Mouse (Mus musculus) inflammation-experienced regulatory T-cells, adult 6 months (primary cell): Measurements from ENCODE around the gene Adcy7. TPM values are rescaled to one million over a fixed set of nuclear protein-coding genes. Genes with fewer than 3 reads are reported as not detected.

Source experiments
- ATAC-seq: one replicate; pipeline ENCODE4 v1.8.0; 2017
- polyA plus RNA-seq, 3 experiments: library from polyadenylated mRNA; unstranded; fragments of 100-300 nt; shearing (Covaris generic); gene quantifications; one replicate each; pipeline ENCODE4 v1.2.1; 2017

Adcy7 gene
- polyA plus RNA-seq, 3 experiments from 2014 or later = 93.6 to 134 (median 97.2) TPM

DNA sequence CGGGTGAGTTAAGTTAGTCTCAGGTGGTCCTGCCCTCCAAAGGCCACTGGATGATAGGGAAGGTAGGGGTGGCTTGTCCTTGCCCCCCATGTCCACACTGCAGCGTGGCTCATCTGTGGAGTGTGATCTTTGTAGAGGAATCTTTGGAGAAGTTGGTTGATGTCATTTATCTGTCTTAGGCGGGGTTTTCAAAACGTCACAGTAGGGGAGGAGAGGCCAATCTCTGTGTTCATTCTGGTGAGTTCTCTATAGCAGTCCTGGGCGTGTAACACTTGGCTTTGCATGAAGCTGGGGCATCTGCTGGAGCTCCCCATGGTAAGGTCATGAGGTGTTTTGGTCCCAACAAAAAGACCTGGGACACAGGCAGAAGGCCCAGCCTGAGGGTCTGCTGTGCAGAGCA, 1.9 kb downstream of the Adcy7 start:
- no peak for ATAC-seq

GRCm38 (mm10) chr8:88279220-88279619, 7.0 kb downstream of the Adcy7 start:
- peak; percentile 20 for ATAC-seq

GRCm38 (mm10) chr8:88279670-88280069, 7.5 kb downstream of the Adcy7 start:
- peak; percentile 94 for ATAC-seq

GRCm38 (mm10) chr8:88280904-88281303, 8.7 kb downstream of the Adcy7 start:
- no peak for ATAC-seq

GRCm38 (mm10) chr8:88282684-88283083, 10.5 kb downstream of the Adcy7 start:
- no peak for ATAC-seq

DNA sequence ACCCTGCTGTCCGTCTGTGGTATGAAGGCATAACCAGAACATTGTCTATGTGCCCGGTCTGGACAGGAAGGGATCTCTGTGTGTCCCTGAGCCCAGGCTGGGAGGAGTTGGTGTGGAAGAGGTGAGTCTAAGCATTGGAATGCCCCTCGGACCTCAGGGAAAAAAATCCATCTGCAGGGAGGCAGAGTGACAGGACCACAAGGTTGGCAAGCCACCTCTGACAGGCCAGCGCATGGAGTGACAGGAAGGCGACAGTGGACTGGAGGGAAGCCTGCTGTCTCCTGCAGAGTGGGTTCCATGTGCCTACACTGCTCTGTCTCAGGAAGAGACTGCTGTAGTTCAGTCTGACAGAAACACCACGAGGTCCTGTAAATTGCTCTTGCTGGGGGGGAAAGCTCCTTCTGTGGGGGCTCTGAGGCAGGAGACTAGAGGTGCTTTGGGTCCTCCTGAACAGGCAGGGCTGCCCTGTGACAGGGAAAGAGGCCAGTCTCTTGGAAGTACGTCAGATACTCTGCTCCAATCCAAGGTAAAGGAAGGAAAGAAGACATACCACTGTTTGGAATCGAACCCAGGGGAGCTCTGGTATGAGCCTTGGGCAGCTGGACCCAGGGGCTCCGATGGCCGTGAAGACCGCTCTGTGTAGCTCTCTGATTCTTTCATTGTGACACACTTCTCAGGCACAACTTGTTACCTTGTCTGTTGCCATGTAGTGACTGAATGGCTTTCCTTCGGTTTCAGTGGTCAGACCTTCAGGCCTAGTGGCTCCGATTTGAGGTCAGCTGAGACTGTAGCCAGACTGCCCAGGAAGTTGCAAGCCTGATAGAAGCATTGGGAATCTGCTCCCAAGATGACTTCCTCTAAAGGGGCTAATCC, 11.3 kb downstream of the Adcy7 start:
- no peak for ATAC-seq

DNA sequence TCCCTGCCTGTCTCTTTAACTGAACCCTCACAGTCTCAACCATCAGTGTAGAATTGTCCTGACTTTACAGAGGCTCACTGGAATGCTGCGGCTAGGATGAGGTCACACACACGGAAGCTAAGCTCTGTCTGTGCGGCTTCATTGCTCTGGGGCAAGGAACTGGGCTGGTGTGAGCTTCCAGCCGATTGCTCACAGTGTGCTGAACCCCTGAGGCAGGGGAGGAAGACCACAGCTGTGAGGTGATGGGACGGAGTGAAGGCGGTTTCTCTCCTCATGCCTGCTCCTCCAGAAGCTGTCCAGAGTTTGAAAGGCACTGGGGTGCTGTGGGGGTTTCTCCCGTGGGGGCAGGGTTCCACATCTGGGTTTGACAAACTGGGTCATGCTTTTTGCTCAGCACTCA, 12.5 kb downstream of the Adcy7 start:
- no peak for ATAC-seq

DNA sequence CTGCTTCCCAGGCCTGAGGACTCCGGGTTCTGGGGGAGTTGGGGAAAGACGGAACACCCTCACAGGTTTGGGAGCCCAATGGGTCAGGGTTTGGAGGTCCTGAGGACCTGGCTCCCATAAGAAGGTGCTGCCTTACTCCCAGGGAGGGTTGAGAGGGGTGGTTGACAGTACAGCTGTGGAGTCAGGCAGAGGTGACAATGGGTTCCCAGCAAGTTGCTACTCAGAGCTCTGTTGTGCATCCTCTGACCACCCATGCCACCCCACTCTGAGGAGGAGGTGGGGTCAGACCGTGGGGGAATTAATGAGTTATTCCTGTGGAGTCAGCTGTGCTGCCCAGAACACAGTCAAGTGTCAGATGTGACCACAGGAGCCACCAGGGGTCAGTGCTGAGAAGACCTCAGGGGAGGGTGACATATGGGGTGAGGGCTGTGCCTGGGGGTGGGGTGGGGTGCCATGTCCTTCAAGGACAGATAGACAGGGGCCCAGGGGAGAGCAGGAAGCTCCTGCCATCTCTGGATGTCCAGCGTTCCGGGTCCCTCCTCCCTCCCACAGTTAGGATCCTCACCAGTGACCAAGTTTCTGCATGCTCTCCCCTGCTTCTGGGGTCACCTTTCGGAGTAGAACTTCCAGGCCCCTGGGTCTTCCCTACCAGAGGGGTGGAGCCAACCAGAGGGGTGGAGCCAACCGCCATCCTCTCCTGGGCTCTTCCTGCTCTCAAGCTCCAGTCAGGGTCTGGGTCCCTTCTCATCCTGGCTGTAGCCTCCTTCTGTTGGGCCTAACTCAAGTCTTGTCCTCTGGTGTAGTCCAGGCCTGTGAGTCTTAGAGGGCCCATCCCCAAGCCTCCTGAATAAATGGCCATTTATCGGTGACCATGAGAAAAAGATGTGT, 13.5 kb downstream of the Adcy7 start:
- no peak for ATAC-seq

DNA sequence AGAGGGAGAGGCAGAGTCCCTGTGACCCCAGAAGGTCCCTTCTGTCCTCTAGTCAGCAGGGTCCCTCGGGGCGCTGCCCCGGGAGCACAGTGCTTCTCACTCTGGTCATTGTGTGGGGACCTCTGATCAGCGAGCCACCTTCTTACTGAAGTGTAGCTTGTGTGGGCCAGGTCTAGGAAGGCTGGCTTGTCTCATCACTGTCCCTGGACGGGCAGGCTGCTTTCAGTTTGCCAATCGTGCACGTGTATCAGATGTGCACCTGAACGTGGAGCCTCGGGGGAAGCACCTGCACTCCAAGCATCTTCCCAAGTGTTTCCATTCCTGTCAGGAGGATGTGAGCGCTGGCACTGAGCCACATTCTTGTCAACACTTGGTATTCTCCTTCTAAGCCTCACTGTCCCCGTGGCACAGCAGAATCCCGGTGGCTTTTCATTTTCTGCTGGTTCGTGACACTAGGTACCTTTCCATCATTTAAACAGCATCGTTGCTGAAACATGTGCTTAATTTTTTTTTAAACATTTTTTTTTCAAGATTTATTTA, 14.3 kb downstream of the Adcy7 start:
- ATAC-seq = no peak

GRCm38 (mm10) chr8:88288622-88289242, 16.5 kb downstream of the Adcy7 start:
- peak; percentile 81 for ATAC-seq

DNA sequence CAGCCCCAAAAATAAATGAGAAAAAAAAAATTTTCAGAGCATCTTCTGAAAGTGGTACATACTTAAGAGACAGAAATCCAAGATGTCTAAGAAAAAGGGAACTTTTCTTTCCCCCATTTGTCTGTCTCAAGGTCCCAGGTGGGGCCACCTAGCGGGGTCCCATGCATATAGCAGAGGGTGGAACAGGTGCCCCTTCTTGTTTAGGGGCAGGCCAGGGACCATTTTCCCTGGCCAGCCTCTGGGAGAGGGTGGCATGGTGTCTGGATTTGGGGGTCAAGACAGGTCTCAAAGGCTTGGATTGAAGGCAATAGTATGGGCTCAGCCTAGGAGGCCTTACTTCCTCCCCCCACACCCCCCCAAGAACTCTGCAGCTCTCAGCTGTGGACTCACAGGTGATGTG, 17.7 kb downstream of the Adcy7 start:
- peak; percentile 18 for ATAC-seq

DNA sequence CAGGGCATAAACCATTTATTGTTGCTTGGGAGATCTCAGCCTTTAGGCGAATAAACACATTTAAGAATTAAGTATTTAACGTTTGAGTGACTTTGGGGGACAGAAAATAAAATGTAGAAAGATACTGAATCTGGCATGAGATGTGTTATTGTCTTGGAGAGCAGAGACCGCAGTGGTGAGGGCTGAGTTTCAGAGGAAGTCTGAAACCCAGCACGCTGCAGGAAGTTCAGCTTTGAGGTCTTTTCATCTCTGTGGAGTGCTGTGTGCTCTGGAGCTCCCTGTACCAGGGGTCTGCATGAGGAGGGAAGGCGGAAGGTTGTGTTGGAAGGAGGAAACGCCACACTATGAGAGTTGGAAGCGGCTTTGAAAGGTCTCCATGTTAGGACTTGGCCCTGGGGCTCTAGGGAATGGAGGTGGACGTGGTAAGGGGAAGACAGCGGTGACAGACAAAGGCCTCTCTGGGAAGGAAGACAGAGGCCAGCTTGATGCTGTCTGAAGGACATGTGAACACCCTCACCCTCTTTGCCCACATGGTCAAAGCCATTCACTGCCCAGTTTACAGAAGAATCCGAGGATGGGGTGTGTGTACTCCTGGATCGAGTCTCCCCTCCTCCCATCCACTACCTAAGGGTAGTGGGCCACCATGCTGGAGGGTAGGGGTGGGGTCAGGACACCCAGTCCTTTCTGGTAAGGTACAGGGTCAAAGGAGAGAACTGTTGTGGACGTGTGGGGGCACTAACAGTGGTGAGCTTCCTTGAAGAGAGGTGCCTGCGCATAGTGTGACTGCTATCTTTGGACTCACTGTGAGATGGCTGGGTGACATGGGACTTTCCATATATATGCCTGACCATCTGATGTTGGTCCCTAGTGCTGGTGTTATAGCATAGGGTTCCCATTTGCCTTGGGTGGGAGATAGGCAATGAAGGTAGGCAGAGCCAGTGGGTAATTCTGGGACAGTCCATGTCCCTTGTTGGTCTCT, 18.4 kb downstream of the Adcy7 start:
- ATAC-seq = peak; percentile 54

DNA sequence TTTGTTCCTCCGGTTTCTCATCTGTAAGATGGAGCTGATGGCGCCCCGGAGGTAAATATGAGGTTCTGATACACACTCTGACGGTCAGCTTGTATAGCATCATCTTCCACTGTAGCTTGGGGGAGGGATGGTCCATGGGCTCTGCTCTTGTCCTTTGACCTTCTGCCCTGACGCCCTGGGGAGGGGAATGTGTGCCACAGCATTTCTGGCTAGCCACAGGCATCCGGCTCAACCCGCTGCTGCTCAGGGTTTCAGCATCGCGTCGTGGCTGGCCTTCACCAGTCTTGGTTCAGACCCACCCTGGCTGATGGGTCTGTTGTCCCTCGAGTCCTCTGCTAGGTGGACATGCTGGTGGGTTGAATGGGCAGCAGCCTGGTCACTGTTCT, 19.1 kb downstream of the Adcy7 start:
- no peak for ATAC-seq

DNA sequence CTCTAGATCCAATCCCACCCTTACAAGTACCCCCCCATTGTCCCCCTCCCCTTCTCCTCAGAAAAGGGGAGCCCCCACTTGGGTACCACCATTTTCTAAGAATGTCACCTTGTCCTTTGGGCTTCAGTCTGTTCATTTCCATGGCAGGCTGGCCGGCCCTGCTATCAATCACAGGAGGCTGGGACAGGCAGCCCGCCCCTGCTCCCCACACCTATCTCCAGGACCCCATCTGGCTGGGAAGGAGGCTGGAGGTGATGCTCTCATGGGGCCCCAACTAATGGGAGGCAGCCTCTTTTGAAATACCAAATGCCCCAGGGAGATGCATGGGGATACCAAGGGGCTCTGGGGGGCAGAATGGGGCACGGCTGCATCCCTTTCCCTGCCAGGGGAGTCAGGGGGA, 20.7 kb downstream of the Adcy7 start:
- no peak for ATAC-seq

DNA sequence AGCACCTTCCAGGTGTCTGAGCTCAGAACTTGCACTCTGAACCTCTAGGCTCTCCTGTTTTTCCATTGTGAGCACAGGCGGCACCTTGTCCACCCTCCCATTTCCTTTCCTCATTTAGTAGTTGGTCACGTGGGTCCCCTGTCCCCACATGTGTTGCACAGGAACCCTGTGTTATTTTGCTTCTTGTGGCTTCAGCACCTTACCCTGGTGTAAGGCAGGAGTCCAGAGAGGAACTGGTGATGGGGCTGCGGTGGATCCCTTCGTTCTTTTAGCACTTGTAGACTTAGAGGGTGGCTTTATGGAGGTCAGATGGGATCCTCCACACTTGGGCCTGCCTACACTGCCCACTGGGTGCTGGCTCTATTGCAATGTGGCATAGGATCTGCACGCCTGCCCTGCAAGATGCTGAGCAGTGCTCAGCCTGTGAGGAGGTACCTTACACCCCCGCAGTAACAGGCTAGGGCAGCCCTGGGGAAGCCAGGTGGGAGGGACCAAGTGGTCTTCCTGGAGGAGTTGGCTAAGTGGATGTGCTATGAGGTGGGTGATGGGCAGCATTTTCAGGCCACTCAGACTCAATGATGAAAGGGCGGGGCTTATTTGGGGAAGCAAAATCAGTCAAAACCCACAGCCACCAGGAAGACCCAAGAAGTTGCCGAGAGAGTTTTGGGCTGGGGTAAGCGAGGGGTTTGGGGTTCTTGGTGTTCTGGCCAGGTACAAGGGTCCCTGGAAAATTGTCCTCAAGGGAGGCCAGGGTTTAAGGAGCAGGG, 21.6 kb downstream of the Adcy7 start:
- ATAC-seq = peak; percentile 39

GRCm38 (mm10) chr8:88294977-88295376, 22.8 kb downstream of the Adcy7 start:
- no peak for ATAC-seq

- ATAC-seq = peak; percentile 64
Measured at GRCm38 (mm10) chr8:88297976-88298732, 26.0 kb downstream of the Adcy7 start.

DNA sequence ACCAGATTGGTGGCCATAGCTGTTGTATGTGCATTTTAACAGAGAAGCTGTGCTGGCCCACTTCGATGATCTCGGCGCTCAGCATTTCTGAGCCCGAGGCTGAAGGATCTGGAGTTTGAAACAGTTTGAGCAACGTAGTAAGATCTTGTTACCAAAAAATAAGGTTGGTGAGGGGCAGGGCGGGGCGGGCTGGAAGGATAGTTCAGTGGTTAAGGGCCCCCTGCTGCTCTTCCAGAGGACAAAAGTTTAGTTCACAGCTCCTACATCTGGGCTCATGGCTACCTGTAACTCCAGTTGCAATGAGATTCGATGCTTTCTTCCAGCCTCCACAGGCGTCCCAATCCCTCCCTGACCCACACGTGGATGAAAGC, 26.5 kb downstream of the Adcy7 start:
- no peak for ATAC-seq

GRCm38 (mm10) chr8:88299907-88300603, 27.9 kb downstream of the Adcy7 start:
- no peak for ATAC-seq
